In genomic region chr1:133653033-133653432, GRCm38 (mm10) we compare ENCODE assay signal across 38 mouse cellular contexts. TPM values are rescaled to one million over a fixed set of nuclear protein-coding genes. Genes with fewer than 3 reads are reported as not detected.
"Had no signal": no experiment of that assay in that cellular context is flagged by ENCODE, and none has a peak within 500 bp of the region (broad histone marks: within the 10 kb centered on the region; RNA-seq: fewer than 3 reads in every experiment).

No protein-coding gene starts in this region.

- H3K27ac ChIP-seq: limb, embryonic 10.5 days; limb, embryonic 12.5 days; limb, embryonic 13.5 days; limb, embryonic 15.5 days; liver, embryonic 12.5 days; liver, embryonic 13.5 days; liver, embryonic 14.5 days; liver, embryonic 15.5 days; lung, embryonic 15.5 days; macrophage; midbrain, embryonic 10.5 days; midbrain, embryonic 12.5 days; midbrain, embryonic 13.5 days; midbrain, embryonic 15.5 days; neural tube, embryonic 12.5 days; neural tube, embryonic 13.5 days had no signal

- DNase-seq: left cerebral cortex, postnatal 4 days; liver; liver, embryonic 13.5 days; liver, postnatal 0 days; lung, adult 18-20 months; lung, adult 2 months; lung, embryonic 14.5 days; lung, postnatal 10 days; lung, postnatal 14 days; lung, postnatal 36 days; lung, postnatal 4 days; midbrain, embryonic 14.5 days had no signal

- H3K9me3 ChIP-seq: limb, embryonic 10.5 days; limb, embryonic 12.5 days; limb, embryonic 13.5 days; limb, embryonic 15.5 days; liver, embryonic 12.5 days; liver, embryonic 13.5 days; liver, embryonic 15.5 days; lung, embryonic 15.5 days; megakaryocyte, embryonic 14.5 days; midbrain, embryonic 10.5 days; midbrain, embryonic 12.5 days; midbrain, embryonic 13.5 days; midbrain, embryonic 15.5 days; neural tube, embryonic 12.5 days; neural tube, embryonic 13.5 days had no signal

- H3K27me3 ChIP-seq: limb, embryonic 12.5 days; limb, embryonic 13.5 days; limb, embryonic 15.5 days; liver, embryonic 12.5 days; liver, embryonic 13.5 days; liver, embryonic 15.5 days; lung, embryonic 15.5 days; megakaryocyte, embryonic 14.5 days; midbrain, embryonic 12.5 days; midbrain, embryonic 13.5 days; midbrain, embryonic 15.5 days; neural tube, embryonic 12.5 days; neural tube, embryonic 13.5 days had no signal

- H3K4me3 ChIP-seq: limb, embryonic 10.5 days; limb, embryonic 12.5 days; limb, embryonic 13.5 days; limb, embryonic 15.5 days; liver, embryonic 12.5 days; liver, embryonic 13.5 days; liver, embryonic 15.5 days; lung, embryonic 15.5 days; megakaryocyte, embryonic 14.5 days; midbrain, embryonic 10.5 days; midbrain, embryonic 12.5 days; midbrain, embryonic 13.5 days; midbrain, embryonic 15.5 days; myocyte; neural tube, embryonic 12.5 days; neural tube, embryonic 13.5 days had no signal

- ATAC-seq: liver, embryonic 12.5 days; liver, postnatal 0 days; lung, postnatal 0 days; midbrain, embryonic 13.5 days; midbrain, embryonic 15.5 days; midbrain, embryonic 16.5 days had no signal

- H3K9ac ChIP-seq: limb, embryonic 12.5 days; limb, embryonic 13.5 days; limb, embryonic 15.5 days; liver, embryonic 12.5 days; liver, embryonic 13.5 days; liver, embryonic 14.5 days; liver, embryonic 15.5 days; liver, postnatal 0 days; lung, embryonic 14.5 days; lung, embryonic 15.5 days; midbrain, embryonic 12.5 days; midbrain, embryonic 13.5 days; midbrain, embryonic 15.5 days; neural tube, embryonic 12.5 days; neural tube, embryonic 13.5 days had no signal

RNA-seq across cellular contexts. Expression of gene Zbed6, which starts 7.7 kb away (rescaled TPM):
- polyA plus RNA-seq: limb, embryonic 10.5 days; limb, embryonic 11.5 days; limb, embryonic 12.5 days; limb, embryonic 13.5 days; limb, embryonic 15.5 days; liver, embryonic 11.5 days; liver, embryonic 12.5 days; liver, embryonic 13.5 days; liver, embryonic 15.5 days; liver, embryonic 16.5 days; lung, embryonic 14.5 days; lung, embryonic 15.5 days; lung, embryonic 16.5 days; lung, postnatal 0 days; midbrain, embryonic 10.5 days; midbrain, embryonic 11.5 days; midbrain, embryonic 12.5 days; midbrain, embryonic 13.5 days; midbrain, embryonic 14.5 days; midbrain, embryonic 15.5 days; midbrain, embryonic 16.5 days; neural tube, embryonic 11.5 days; neural tube, embryonic 12.5 days; neural tube, embryonic 13.5 days had no signal

RNA-seq across cellular contexts. Expression of gene Lax1, which starts 36.9 kb away (rescaled TPM):
- total RNA-seq: midbrain, postnatal 0 days had no signal
- polyA plus RNA-seq: macrophage; midbrain, embryonic 14.5 days; midbrain, postnatal 0 days; neural tube, embryonic 12.5 days had no signal
